ENCODE assay signal across 16 mouse cellular contexts in genomic region chr12:24842299-24842910, GRCm38 (mm10). TPM values are rescaled to one million over a fixed set of nuclear protein-coding genes. Genes with fewer than 3 reads are reported as not detected.
DNase-seq lines count a peak whose midpoint lies in the region; ATAC-seq and TF ChIP-seq lines count a peak whose summit lies in the region.
"Had no signal": no experiment of that assay in that cellular context is flagged by ENCODE, and none has a peak within 500 bp of the region (broad histone marks: within the 10 kb centered on the region; RNA-seq: fewer than 3 reads in every experiment).

No protein-coding gene starts in this region.

- no peak overlapping the region for H3K4me3 ChIP-seq in heart, embryonic 12.5 days
- no peak overlapping the region for H3K4me3 ChIP-seq in heart, adult 2 months
- H3K4me3 ChIP-seq in midbrain, embryonic 13.5 days (replicated peaks), result no peak overlapping the region
- H3K4me3 ChIP-seq in midbrain, embryonic 15.5 days, result no peak overlapping the region
- no peak overlapping the region for H3K4me3 ChIP-seq in heart, postnatal 0 days (ENCODE audit: low read depth, low read length)
- no peak overlapping the region for H3K4me3 ChIP-seq in stomach, postnatal 0 days (ENCODE audit: low read depth, low read length)
- H3K4me3 ChIP-seq: erythroblast, embryonic 14.5 days had no signal

- H3K36me3 ChIP-seq in heart, embryonic 12.5 days, result no peaks in the 10 kb centered on the region
- H3K36me3 ChIP-seq in heart, adult 2 months (ENCODE audit: control insufficient read depth, insufficient read depth, low read length), result no peaks in the 10 kb centered on the region
- no peaks in the 10 kb centered on the region for H3K36me3 ChIP-seq in midbrain, embryonic 13.5 days
- H3K36me3 ChIP-seq in midbrain, embryonic 15.5 days (replicated peaks), result no peaks in the 10 kb centered on the region
- no peaks in the 10 kb centered on the region for H3K36me3 ChIP-seq in heart, postnatal 0 days (replicated peaks; ENCODE audit: control insufficient read depth, insufficient read depth, low read length)
- no peaks in the 10 kb centered on the region for H3K36me3 ChIP-seq in stomach, postnatal 0 days (ENCODE audit: control insufficient read depth, insufficient read depth, low read length)

- no peaks in the 10 kb centered on the region for H3K9me3 ChIP-seq in heart, embryonic 12.5 days (replicated peaks)
- no peaks in the 10 kb centered on the region for H3K9me3 ChIP-seq in midbrain, embryonic 13.5 days
- H3K9me3 ChIP-seq in midbrain, embryonic 15.5 days, result no peaks in the 10 kb centered on the region
- no peaks in the 10 kb centered on the region for H3K9me3 ChIP-seq in heart, postnatal 0 days (replicated peaks; ENCODE audit: control insufficient read depth, low read length)
- no peaks in the 10 kb centered on the region for H3K9me3 ChIP-seq in stomach, postnatal 0 days (ENCODE audit: control insufficient read depth, low read length)

- H3K4me1 ChIP-seq in heart, embryonic 12.5 days (replicated peaks), result peaks cover 74% of the 10 kb centered on the region
- peaks cover 1% of the 10 kb centered on the region; the same call in 1 of the 2 replicates for H3K4me1 ChIP-seq in heart, adult 2 months (ENCODE audit: control insufficient read depth, insufficient read depth, low read length)
- H3K4me1 ChIP-seq in midbrain, embryonic 13.5 days (replicated peaks), result peaks cover 71% of the 10 kb centered on the region
- peaks cover 42% of the 10 kb centered on the region for H3K4me1 ChIP-seq in midbrain, embryonic 15.5 days
- peaks cover 42% of the 10 kb centered on the region for H3K4me1 ChIP-seq in heart, postnatal 0 days (ENCODE audit: control insufficient read depth, insufficient read depth)
- peaks cover 22% of the 10 kb centered on the region for H3K4me1 ChIP-seq in stomach, postnatal 0 days (replicated peaks; ENCODE audit: control insufficient read depth, insufficient read depth)

- peak overlapping the region; percentile 15; the same call in 1 of the 2 replicates for H3K4me2 ChIP-seq in heart, embryonic 12.5 days
- H3K4me2 ChIP-seq in midbrain, embryonic 13.5 days (replicated peaks), result 0 out of 2 replicates have a peak overlapping the region, but pooled peaks have one; percentile 1
- H3K4me2 ChIP-seq in midbrain, embryonic 15.5 days, result no peak overlapping the region
- no peak overlapping the region for H3K4me2 ChIP-seq in heart, postnatal 0 days (ENCODE audit: low read depth, low read length)
- no peak overlapping the region for H3K4me2 ChIP-seq in stomach, postnatal 0 days (replicated peaks; ENCODE audit: low read depth)
- H3K4me2 ChIP-seq: liver, embryonic 11.5 days; lung, embryonic 14.5 days had no signal

- no peak for DNase-seq in heart, adult 2 months
- no peak for DNase-seq in heart, postnatal 0 days (ENCODE audit: low spot score)
- no peak for DNase-seq in stomach, postnatal 0 days (ENCODE audit: low spot score)
- no peak for DNase-seq in liver
- DNase-seq: adrenal gland, adult 8-10 months; cerebellum, adult 9-11 months; layer of hippocampus, adult 9-11 months; right cerebral cortex, adult 18-20 months; thymus, postnatal 25 days had no signal

- H3K79me2 ChIP-seq in heart, adult 2 months (replicated peaks; ENCODE audit: control insufficient read depth, insufficient read depth, low read length), result no peaks in the 10 kb centered on the region; the same call in 1 of the 2 replicates

- no peak for TF ChIP-seq EP300 in heart, adult 2 months (IDR thresholded peaks at IDR 0.05; ENCODE audit: insufficient read depth, low read depth, low read length)
- no peak for TF ChIP-seq EP300 in heart, postnatal 0 days (IDR thresholded peaks at IDR 0.05; ENCODE audit: low read depth)
- no peak for TF ChIP-seq EP300 in stomach, postnatal 0 days (optimal IDR thresholded peaks at IDR 0.05)

- no peak overlapping the region for H3K9ac ChIP-seq in heart, embryonic 12.5 days
- H3K9ac ChIP-seq in heart, adult 2 months (ENCODE audit: low read depth, low read length), result no peak overlapping the region
- H3K9ac ChIP-seq in midbrain, embryonic 13.5 days (replicated peaks), result no peak overlapping the region
- H3K9ac ChIP-seq in midbrain, embryonic 15.5 days, result no peak overlapping the region
- no peak overlapping the region for H3K9ac ChIP-seq in heart, postnatal 0 days (replicated peaks; ENCODE audit: low read depth, low read length)
- H3K9ac ChIP-seq in stomach, postnatal 0 days (ENCODE audit: low read length), result no peak overlapping the region
- H3K9ac ChIP-seq: lung, embryonic 14.5 days had no signal

- H3K27ac ChIP-seq in heart, embryonic 12.5 days (ENCODE audit: poor library complexity, severe bottlenecking), result peak overlapping the region; percentile 60; the same call in 1 of the 2 replicates
- no peak overlapping the region for H3K27ac ChIP-seq in heart, adult 2 months
- H3K27ac ChIP-seq in midbrain, embryonic 13.5 days, result no peak overlapping the region
- H3K27ac ChIP-seq in midbrain, embryonic 15.5 days, result no peak overlapping the region
- peak overlapping the region; percentile 36 for H3K27ac ChIP-seq in heart, postnatal 0 days (ENCODE audit: low read depth)
- 0 out of 2 replicates have a peak overlapping the region, but pooled peaks have one; percentile 31 for H3K27ac ChIP-seq in stomach, postnatal 0 days (replicated peaks)

- 57% methylated on average over 11 of the region's 11 CpGs for WGBS in heart, embryonic 12.5 days
- WGBS in heart, adult 2 months, result 59% methylated on average over 11 of the region's 11 CpGs
- 38% methylated on average over 11 of the region's 11 CpGs for WGBS in midbrain, embryonic 13.5 days
- WGBS in midbrain, embryonic 15.5 days, result 28% methylated on average over 11 of the region's 11 CpGs
- whole genome bisulfite sequencing in heart, postnatal 0 days, result 40% methylated on average over 11 of the region's 11 CpGs
- 30% methylated on average over 11 of the region's 11 CpGs for WGBS in stomach, postnatal 0 days

- no peak for ATAC-seq in heart, embryonic 12.5 days (ENCODE audit: insufficient number of reproducible peaks, low FRiP score)
- no peak for ATAC-seq in midbrain, embryonic 13.5 days
- ATAC-seq in midbrain, embryonic 15.5 days (replicated peaks), result no peak
- no peak for ATAC-seq in heart, postnatal 0 days (ENCODE audit: insufficient read depth, low read depth)
- no peak for ATAC-seq in stomach, postnatal 0 days (ENCODE audit: low FRiP score, low TSS enrichment)
- ATAC-seq: CD4-positive, CD25-positive, alpha-beta regulatory T cell, adult 4 months had no signal

- no peak for TF ChIP-seq CTCF in heart, adult 2 months (IDR thresholded peaks at IDR 0.05)
- TF ChIP-seq CTCF in heart, postnatal 0 days (IDR thresholded peaks at IDR 0.05; ENCODE audit: low read depth), result no peak
- TF ChIP-seq CTCF in stomach, postnatal 0 days (IDR thresholded peaks at IDR 0.05; ENCODE audit: low read depth), result no peak

- no peak for TF ChIP-seq POLR2A in heart, adult 2 months (IDR thresholded peaks at IDR 0.05; ENCODE audit: insufficient read depth, low read depth, low read length)

- intact Hi-C loops in heart, adult 2 months (cut with DNase I), result no loop called here

- no peaks in the 10 kb centered on the region for H3K27me3 ChIP-seq in heart, embryonic 12.5 days (replicated peaks)
- no peaks in the 10 kb centered on the region for H3K27me3 ChIP-seq in heart, adult 2 months (ENCODE audit: control insufficient read depth, insufficient read depth, low read length)
- no peaks in the 10 kb centered on the region for H3K27me3 ChIP-seq in midbrain, embryonic 13.5 days
- H3K27me3 ChIP-seq in midbrain, embryonic 15.5 days (replicated peaks), result no peaks in the 10 kb centered on the region
- no peaks in the 10 kb centered on the region for H3K27me3 ChIP-seq in heart, postnatal 0 days (ENCODE audit: control insufficient read depth, insufficient read depth, low read length)
- no peaks in the 10 kb centered on the region for H3K27me3 ChIP-seq in stomach, postnatal 0 days (ENCODE audit: control insufficient read depth, insufficient read depth, low read length)

RNA-seq across cellular contexts. Expression of gene Mboat2, which starts 11.7 kb away (rescaled TPM):
- 35.8 and 37.1 TPM in 2 replicates for polyA plus RNA-seq in heart, embryonic 12.5 days (2016; fragmentation: Nextera tagmentation; extraction: Ambion mirVana)
- 10 to 100 TPM in 1 of 2 experiments, 1 to 10 TPM in 1; 8.4 to 12.3 TPM for total RNA-seq in heart, adult 2 months (2021)
- polyA plus RNA-seq in heart, adult 2 months (2012; rRNA removed), result 3.8 and 16.8 TPM in 2 replicates
- polyA plus RNA-seq in midbrain, embryonic 13.5 days (2015; fragmentation: Nextera tagmentation; extraction: Ambion mirVana), result 75.6 and 81.0 TPM in 2 replicates
- polyA plus RNA-seq in midbrain, embryonic 15.5 days (2015; fragmentation: Nextera tagmentation; extraction: Ambion mirVana), result 68.6 and 71.5 TPM in 2 replicates
- 24.3 and 34.4 TPM in 2 replicates for total RNA-seq in heart, postnatal 0 days (2014; rRNA removed; ENCODE audit: low replicate concordance)
- polyA plus RNA-seq in heart, postnatal 0 days (2015; fragmentation: Nextera tagmentation; extraction: Ambion mirVana), result 23.8 and 24.8 TPM in 2 replicates
- polyA plus RNA-seq in stomach, postnatal 0 days (2015; fragmentation: Nextera tagmentation; extraction: Ambion mirVana), result 91.8 and 96.2 TPM in 2 replicates

Comparison
In these comparisons a context has a peak if more than half of its experiments do, and no peak if none do; other contexts are left out.
1. H3K27ac ChIP-seq: peak in heart, embryonic 12.5 days (single experiment), heart, postnatal 0 days (single experiment) and stomach, postnatal 0 days (single experiment); none in heart, adult 2 months (single experiment), midbrain, embryonic 13.5 days (single experiment) and midbrain, embryonic 15.5 days (single experiment).
2. H3K4me2 ChIP-seq: peak in heart, embryonic 12.5 days (single experiment) and midbrain, embryonic 13.5 days (single experiment); none in midbrain, embryonic 15.5 days (single experiment), heart, postnatal 0 days (single experiment) and stomach, postnatal 0 days (single experiment).